Mouse (Mus musculus) gastrocnemius, postnatal 4 days (tissue): ENCODE data around the gene Ltbp1. TPM values are rescaled to one million over a fixed set of nuclear protein-coding genes. Genes with fewer than 3 reads are reported as not detected.

Experiments used
- DNase-seq, 2 experiments: peaks; one replicate each; pipeline ENCODE4 v3.0.0; 2021 to 2022; ENCODE audit warnings: low spot score in 2 of 2, mixed read lengths in 2 of 2
- total RNA-seq, 2 experiments: library from RNA; stranded (reverse); gene quantifications; 2 replicates each; pipeline ENCODE4 v1.2.3; 2021

Ltbp1 gene
- total RNA-seq, 2 experiments from 2014 or later = 36.2 to 37.0 TPM

- no peak for DNase-seq
These were observed 429.5 kb downstream of the Ltbp1 start for GRCm38 (mm10) chr17:75434871-75435270.

DNA sequence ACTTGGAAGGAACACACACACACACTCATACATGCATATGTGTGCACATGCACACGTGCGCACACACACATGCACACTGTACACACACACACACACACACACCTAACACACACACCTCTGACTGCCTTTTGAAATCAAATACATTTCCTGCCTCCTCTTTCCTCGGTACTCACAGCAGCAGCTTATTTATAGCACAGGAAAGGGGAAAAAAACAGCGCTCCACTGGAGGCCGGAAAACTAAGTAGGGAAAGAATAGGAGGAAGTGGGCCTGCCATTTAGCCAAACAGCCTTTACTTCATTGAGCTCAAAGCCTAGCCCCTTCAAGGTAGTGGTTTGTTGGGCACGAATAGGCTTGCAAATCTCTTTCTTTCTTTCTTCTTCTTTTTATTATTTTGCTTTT lies 430.2 kb downstream of the Ltbp1 start, which contains the start of gene Rasgrp3:
Gene Rasgrp3, plus strand, starts transcription at position 298 of the 400 bp plus-strand sequence.
- DNase-seq = no peak

- DNase-seq = no peak
These were observed 430.7 kb downstream of the Ltbp1 start for GRCm38 (mm10) chr17:75436095-75436494.

DNA sequence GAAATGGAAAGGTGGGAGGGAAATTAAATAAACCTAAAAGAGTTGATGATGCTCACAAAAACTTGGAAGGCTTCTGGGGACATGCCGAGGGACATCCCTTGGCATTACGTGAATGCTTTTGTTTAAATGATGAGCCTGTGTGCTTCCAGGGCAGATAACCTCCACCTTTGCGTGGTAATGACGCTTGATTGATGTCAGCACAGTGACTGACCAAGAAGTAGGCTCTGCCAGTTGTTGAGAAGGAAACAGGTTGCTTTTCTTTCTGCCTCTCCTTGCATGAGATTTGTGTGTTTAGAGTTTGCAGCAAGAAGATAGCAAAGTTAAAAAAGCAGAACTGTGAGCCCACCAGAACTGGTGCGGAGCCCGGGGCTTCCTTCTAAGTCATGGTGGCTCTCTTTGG lies 431.5 kb downstream of the Ltbp1 start:
- no peak for DNase-seq

DNA sequence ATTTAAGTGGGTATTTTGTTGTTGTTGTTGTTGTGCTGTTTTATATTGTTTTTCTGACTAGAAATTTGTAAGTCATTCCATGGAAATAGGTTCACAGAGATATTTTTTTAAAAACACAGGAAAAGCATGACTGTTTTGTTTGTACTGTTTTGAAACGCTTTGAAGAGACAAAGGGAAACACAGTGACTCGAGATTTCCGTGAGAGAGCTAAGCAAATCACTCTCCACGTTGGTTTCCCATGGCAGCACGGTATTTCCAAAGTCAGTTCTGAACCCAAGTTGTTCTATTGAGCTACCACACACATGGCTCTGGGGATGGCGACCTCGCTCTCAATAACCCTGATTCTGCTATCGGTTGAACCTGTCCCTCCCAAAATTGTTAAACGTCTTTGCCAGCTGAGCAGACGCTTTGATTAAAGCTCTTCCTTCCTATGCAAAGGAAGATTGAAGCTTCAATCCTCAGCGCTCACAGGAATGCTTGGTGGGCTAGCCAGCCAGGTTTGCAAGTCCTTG lies 431.9 kb downstream of the Ltbp1 start:
- no peak for DNase-seq

DNA sequence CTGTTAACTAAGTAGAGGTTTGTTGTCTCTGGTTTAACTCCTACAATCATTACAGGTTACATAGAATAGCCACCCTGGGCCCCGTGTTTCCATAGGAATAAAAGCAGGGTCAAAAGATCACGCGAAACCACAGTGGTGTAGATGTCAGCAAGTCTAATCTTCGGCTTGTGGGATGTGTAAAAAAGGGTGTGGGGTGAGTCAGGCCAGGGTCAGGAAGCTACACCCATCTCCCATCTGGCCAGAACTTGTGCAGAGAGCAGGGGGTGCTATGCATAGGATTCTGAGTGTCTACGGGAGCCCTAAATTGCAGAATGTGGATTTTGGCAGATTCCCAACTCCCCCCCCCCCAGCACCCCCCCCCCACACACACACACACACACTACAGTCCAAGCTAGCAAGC lies 432.8 kb downstream of the Ltbp1 start:
- no peak for DNase-seq

DNA sequence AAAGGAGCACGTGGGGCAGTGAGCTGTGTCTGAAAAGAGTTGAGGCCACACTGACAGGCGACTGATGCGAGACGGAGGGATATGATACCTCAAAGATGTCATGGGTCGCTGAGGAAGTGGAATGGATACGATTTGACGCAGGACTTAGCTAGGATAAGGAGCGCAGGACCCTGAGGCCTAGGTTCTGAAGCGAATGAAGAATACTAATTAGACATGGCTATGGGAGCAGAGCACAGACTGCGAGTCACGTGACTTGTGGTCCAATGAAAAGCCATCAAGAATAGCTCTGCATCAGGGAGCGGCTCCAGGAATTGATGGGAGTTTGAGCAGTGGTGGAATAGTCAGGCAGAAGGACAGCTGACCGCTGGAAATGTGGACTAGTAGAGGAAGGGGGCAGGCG lies 433.7 kb downstream of the Ltbp1 start:
- no peak for DNase-seq

- DNase-seq = no peak
These were observed 435.3 kb downstream of the Ltbp1 start for GRCm38 (mm10) chr17:75440619-75441018.

DNA sequence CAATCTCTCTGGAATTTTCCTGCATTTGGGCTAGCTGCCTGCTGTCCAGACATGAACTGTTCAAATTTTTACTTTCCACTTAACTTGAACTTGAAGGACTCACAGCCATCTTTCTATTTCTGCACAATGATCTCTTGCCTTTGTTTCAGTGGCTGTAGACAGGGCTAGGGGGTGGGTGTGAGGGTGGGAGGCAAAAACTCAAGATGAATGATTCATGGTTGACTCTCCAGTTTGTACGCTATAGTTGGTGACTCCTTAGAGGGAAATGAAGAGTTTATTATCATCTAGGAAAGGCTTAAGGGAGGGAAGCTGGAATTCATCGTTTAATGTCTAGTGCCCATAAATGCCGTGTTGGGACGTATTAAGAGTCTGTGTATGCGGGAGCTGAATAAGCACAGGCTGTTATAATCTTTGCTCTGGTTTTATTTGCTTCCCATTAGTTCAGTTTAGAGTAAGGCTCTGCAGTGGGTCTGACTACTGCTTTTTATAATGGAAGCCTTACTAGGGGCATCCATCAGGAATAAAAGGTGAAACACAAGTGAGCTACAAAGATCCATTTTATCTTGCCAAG lies 436.0 kb downstream of the Ltbp1 start:
- no peak for DNase-seq
